Comparison of ENCODE assay signal across 8 mouse cellular contexts in the genomic region with DNA sequence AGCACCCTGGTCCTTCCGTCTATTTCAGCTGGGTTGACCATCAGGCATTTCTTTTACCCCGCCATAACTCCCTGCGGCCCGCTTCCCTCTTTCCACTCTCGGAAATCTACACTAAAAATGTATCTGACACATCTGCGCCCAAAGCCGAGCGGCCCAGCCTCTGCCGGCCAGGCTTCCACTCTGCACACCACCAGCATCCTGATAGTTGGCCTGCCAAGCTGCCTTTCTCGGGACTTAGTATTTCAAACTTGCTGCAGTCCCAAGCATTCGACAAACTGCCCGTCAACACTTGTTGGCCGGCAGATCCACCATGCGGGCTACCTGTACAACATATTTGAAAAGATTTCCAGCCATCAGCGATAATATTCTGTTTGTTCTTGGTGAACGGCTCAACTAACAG. TPM values are rescaled to one million over a fixed set of nuclear protein-coding genes. Genes with fewer than 3 reads are reported as not detected.
A peak's percentile ranks its signal among the peaks of the same experiment; 100 is the strongest.
DNase-seq lines count a peak whose midpoint lies in the region; ATAC-seq lines count a peak whose summit lies in the region.

No protein-coding gene starts in this region.

- no peaks in the 10 kb centered on the region for H3K9me3 ChIP-seq in kidney, embryonic 14.5 days (ENCODE audit: control insufficient read depth, low read length)
- H3K9me3 ChIP-seq in forebrain, embryonic 12.5 days: no peaks in the 10 kb centered on the region
- H3K9me3 ChIP-seq in limb, embryonic 15.5 days: no peaks in the 10 kb centered on the region
- no peaks in the 10 kb centered on the region for H3K9me3 ChIP-seq in neural tube, embryonic 15.5 days (replicated peaks)

- H3K4me2 ChIP-seq in kidney, embryonic 14.5 days (replicated peaks; ENCODE audit: low read depth, low read length): peak overlapping the region; percentile 87
- H3K4me2 ChIP-seq in forebrain, embryonic 12.5 days: peak overlapping the region; percentile 89
- peak overlapping the region; percentile 85 for H3K4me2 ChIP-seq in limb, embryonic 15.5 days
- H3K4me2 ChIP-seq in neural tube, embryonic 15.5 days: peak overlapping the region; percentile 89

- peaks cover 19% of the 10 kb centered on the region for H3K4me1 ChIP-seq in kidney, embryonic 14.5 days (ENCODE audit: control insufficient read depth, insufficient read depth, low read length)
- peaks cover 24% of the 10 kb centered on the region for H3K4me1 ChIP-seq in forebrain, embryonic 12.5 days
- peaks cover 19% of the 10 kb centered on the region for H3K4me1 ChIP-seq in limb, embryonic 15.5 days
- peaks cover 28% of the 10 kb centered on the region for H3K4me1 ChIP-seq in neural tube, embryonic 15.5 days

- peak overlapping the region; percentile 98 for H3K27ac ChIP-seq in kidney, embryonic 14.5 days (ENCODE audit: low read depth, low read length)
- peak overlapping the region; percentile 97 for H3K27ac ChIP-seq in forebrain, embryonic 12.5 days
- peak overlapping the region; percentile 100 for H3K27ac ChIP-seq in limb, embryonic 15.5 days
- H3K27ac ChIP-seq in neural tube, embryonic 15.5 days (replicated peaks): peak overlapping the region; percentile 98

- no peaks in the 10 kb centered on the region for H3K27me3 ChIP-seq in kidney, embryonic 14.5 days (ENCODE audit: control insufficient read depth, insufficient read depth, low read length)
- no peaks in the 10 kb centered on the region for H3K27me3 ChIP-seq in forebrain, embryonic 12.5 days
- no peaks in the 10 kb centered on the region for H3K27me3 ChIP-seq in limb, embryonic 15.5 days
- no peaks in the 10 kb centered on the region for H3K27me3 ChIP-seq in neural tube, embryonic 15.5 days (replicated peaks)

- ATAC-seq in kidney, embryonic 14.5 days (ENCODE audit: low FRiP score, low TSS enrichment): no peak; the same call in 1 of the 2 replicates
- ATAC-seq in forebrain, embryonic 12.5 days (ENCODE audit: low FRiP score): peak; percentile 9
- ATAC-seq in limb, embryonic 15.5 days (ENCODE audit: insufficient number of reproducible peaks, low FRiP score, low TSS enrichment, low read depth): no peak
- ATAC-seq in neural tube, embryonic 15.5 days (ENCODE audit: low FRiP score): peak; percentile 10; the same call in 1 of the 2 replicates

- no peak for DNase-seq in kidney, postnatal 14 days
- DNase-seq in Muller cell, postnatal 12 days (ENCODE audit: inconsistent ontology term): peak; percentile 63
- no peak for DNase-seq in right cerebral cortex, postnatal 14 days
- no peak for DNase-seq in urinary bladder, postnatal 14 days (ENCODE audit: low spot score)

- H3K36me3 ChIP-seq in kidney, embryonic 14.5 days (ENCODE audit: control insufficient read depth, insufficient read depth, low read length): peaks cover 38% of the 10 kb centered on the region
- peaks cover 18% of the 10 kb centered on the region for H3K36me3 ChIP-seq in forebrain, embryonic 12.5 days (replicated peaks)
- H3K36me3 ChIP-seq in limb, embryonic 15.5 days: peaks cover 20% of the 10 kb centered on the region
- peaks cover 15% of the 10 kb centered on the region for H3K36me3 ChIP-seq in neural tube, embryonic 15.5 days

- peak overlapping the region; percentile 67 for H3K4me3 ChIP-seq in kidney, embryonic 14.5 days (ENCODE audit: low read length)
- H3K4me3 ChIP-seq in forebrain, embryonic 12.5 days (replicated peaks): peak overlapping the region; percentile 71
- peak overlapping the region; percentile 75 for H3K4me3 ChIP-seq in limb, embryonic 15.5 days
- H3K4me3 ChIP-seq in neural tube, embryonic 15.5 days (replicated peaks): peak overlapping the region; percentile 84

- H3K9ac ChIP-seq in kidney, embryonic 14.5 days (ENCODE audit: low read depth, low read length): peak overlapping the region; percentile 78
- peak overlapping the region; percentile 89 for H3K9ac ChIP-seq in forebrain, embryonic 12.5 days
- H3K9ac ChIP-seq in limb, embryonic 15.5 days: peak overlapping the region; percentile 82
- H3K9ac ChIP-seq in neural tube, embryonic 15.5 days (replicated peaks): peak overlapping the region; percentile 84

- WGBS in kidney, embryonic 14.5 days: under 1% methylated on average over 16 of the region's 16 CpGs
- WGBS in forebrain, embryonic 12.5 days: under 1% methylated on average over 16 of the region's 16 CpGs
- WGBS in limb, embryonic 15.5 days: under 1% methylated on average over 16 of the region's 16 CpGs
- WGBS in neural tube, embryonic 15.5 days: under 1% methylated on average over 16 of the region's 16 CpGs

RNA-seq across cellular contexts. Expression of a gene that starts 0.5 kb away (rescaled TPM):
- 28.6 and 55.2 TPM in 2 replicates for polyA plus RNA-seq in kidney, embryonic 14.5 days (2014; fragmentation: Nextera tagmentation; extraction: Ambion mirVana)
- polyA plus RNA-seq in forebrain, embryonic 12.5 days (2016; fragmentation: Nextera tagmentation; extraction: Ambion mirVana): 32.7 and 35.3 TPM in 2 replicates
- polyA plus RNA-seq in limb, embryonic 15.5 days (2015; fragmentation: Nextera tagmentation; extraction: Ambion mirVana): 30.7 and 37.1 TPM in 2 replicates
- polyA plus RNA-seq in neural tube, embryonic 15.5 days (2015; fragmentation: Nextera tagmentation; extraction: Ambion mirVana): 18.6 and 18.9 TPM in 2 replicates

RNA-seq across cellular contexts. Expression of a gene that starts 0.8 kb away (rescaled TPM):
- 32.9 and 57.7 TPM in 2 replicates for polyA plus RNA-seq in kidney, embryonic 14.5 days (2014; fragmentation: Nextera tagmentation; extraction: Ambion mirVana)
- 51.4 and 53.7 TPM in 2 replicates for polyA plus RNA-seq in forebrain, embryonic 12.5 days (2016; fragmentation: Nextera tagmentation; extraction: Ambion mirVana)
- 42.2 and 44.0 TPM in 2 replicates for polyA plus RNA-seq in limb, embryonic 15.5 days (2015; fragmentation: Nextera tagmentation; extraction: Ambion mirVana)
- polyA plus RNA-seq in neural tube, embryonic 15.5 days (2015; fragmentation: Nextera tagmentation; extraction: Ambion mirVana): 30.0 and 32.4 TPM in 2 replicates

RNA-seq across cellular contexts. Expression of a gene that starts 10.4 kb away (rescaled TPM):
- polyA plus RNA-seq in kidney, embryonic 14.5 days (2014; fragmentation: Nextera tagmentation; extraction: Ambion mirVana): 316 and 388 TPM in 2 replicates
- 272 and 275 TPM in 2 replicates for polyA plus RNA-seq in forebrain, embryonic 12.5 days (2016; fragmentation: Nextera tagmentation; extraction: Ambion mirVana)
- polyA plus RNA-seq in limb, embryonic 15.5 days (2015; fragmentation: Nextera tagmentation; extraction: Ambion mirVana): 280 and 288 TPM in 2 replicates
- 380 and 437 TPM in 2 replicates for polyA plus RNA-seq in neural tube, embryonic 15.5 days (2015; fragmentation: Nextera tagmentation; extraction: Ambion mirVana)

RNA-seq across cellular contexts. Expression of a gene that starts 29.2 kb away (rescaled TPM):
- polyA plus RNA-seq in kidney, embryonic 14.5 days (2014; fragmentation: Nextera tagmentation; extraction: Ambion mirVana): 10.2 and 12.2 TPM in 2 replicates
- 2.7 and 4.2 TPM in 2 replicates for polyA plus RNA-seq in forebrain, embryonic 12.5 days (2016; fragmentation: Nextera tagmentation; extraction: Ambion mirVana)
- polyA plus RNA-seq in limb, embryonic 15.5 days (2015; fragmentation: Nextera tagmentation; extraction: Ambion mirVana): 10.7 TPM in 2 replicates
- 4.5 and 8.9 TPM in 2 replicates for polyA plus RNA-seq in neural tube, embryonic 15.5 days (2015; fragmentation: Nextera tagmentation; extraction: Ambion mirVana)

Comparison
In these comparisons a context has a peak if more than half of its experiments do, and no peak if none do; other contexts are left out.
1. ATAC-seq: peak in forebrain, embryonic 12.5 days (single experiment) and neural tube, embryonic 15.5 days (single experiment); none in kidney, embryonic 14.5 days (single experiment) and limb, embryonic 15.5 days (single experiment).
2. Peak in every context shown above with its lines, with median percentiles within 50 percentile points of each other: H3K27ac ChIP-seq, H3K4me2 ChIP-seq, H3K4me3 ChIP-seq and H3K9ac ChIP-seq.